Mouse (Mus musculus): ENCODE results near the gene Fbxo24. TPM values are rescaled to one million over a fixed set of nuclear protein-coding genes. Genes with fewer than 3 reads are reported as not detected.

Fbxo24 gene
- polyA plus RNA-seq, 1 experiment from 2014 or later = 0.13 TPM

DNA sequence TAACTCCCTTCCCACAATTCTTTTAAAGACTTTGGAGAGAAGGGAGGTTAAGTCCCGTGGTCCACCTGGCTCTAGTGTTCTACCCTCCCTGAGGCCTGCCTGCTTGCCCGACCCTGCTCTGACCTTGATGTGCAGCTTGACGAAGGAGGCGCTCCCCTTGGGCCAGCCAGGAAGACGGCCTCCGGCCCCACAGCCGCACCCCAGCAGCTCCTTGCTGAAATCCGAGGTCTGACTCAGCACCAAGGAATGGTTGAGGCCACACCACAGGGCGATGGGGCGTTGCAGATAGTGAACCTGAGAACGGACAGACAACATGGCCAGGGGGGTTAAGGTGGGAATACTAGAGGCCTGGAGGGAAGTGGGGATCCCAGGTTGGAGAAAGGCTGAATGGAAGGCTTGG lies 15.3 kb downstream of the Fbxo24 start, which contains the start of gene Pcolce:
Gene Pcolce (minus strand): TSS at position 235 of the 400 bp plus-strand sequence.
- peaks cover 53% of the 10 kb centered on the region for H3K4me1 ChIP-seq
- peak within 1 kb of the TSS; percentile 21 for H3K9ac ChIP-seq
- no peak for ATAC-seq (ENCODE audit: insufficient number of reproducible peaks, insufficient read depth, low FRiP score, low TSS enrichment, low read depth)
- H3K27ac ChIP-seq = peak within 1 kb of the TSS; percentile 99; the same call in 1 of the 2 replicates
- 42% methylated on average over 11 of the region's 11 CpGs for WGBS
- no peak within 1 kb of the TSS for H3K4me3 ChIP-seq
- H3K9me3 ChIP-seq = no peaks in the 10 kb centered on the region
- H3K36me3 ChIP-seq = no peaks in the 10 kb centered on the region
- no peak within 1 kb of the TSS for H3K4me2 ChIP-seq
- H3K27me3 ChIP-seq = no peaks in the 10 kb centered on the region

GRCm38 (mm10) chr5:137613076-137613475 lies 15.7 kb downstream of the Fbxo24 start:
- H3K27ac ChIP-seq = peak overlapping the region; percentile 99; the same call in 1 of the 2 replicates
- peak overlapping the region; percentile 21; the same call in 1 of the 2 replicates for H3K9ac ChIP-seq
- H3K36me3 ChIP-seq = no peaks in the 10 kb centered on the region
- WGBS = 64% methylated on average over 5 of the region's 5 CpGs
- H3K4me1 ChIP-seq = peaks cover 57% of the 10 kb centered on the region
- no peak overlapping the region for H3K4me2 ChIP-seq
- no peak for ATAC-seq (ENCODE audit: insufficient number of reproducible peaks, insufficient read depth, low FRiP score, low TSS enrichment, low read depth)
- no peak overlapping the region for H3K4me3 ChIP-seq
- H3K9me3 ChIP-seq = no peaks in the 10 kb centered on the region
- H3K27me3 ChIP-seq = no peaks in the 10 kb centered on the region

- H3K4me1 ChIP-seq = peaks cover 64% of the 10 kb centered on the region
- H3K9me3 ChIP-seq = no peaks in the 10 kb centered on the region
- ATAC-seq (ENCODE audit: insufficient number of reproducible peaks, insufficient read depth, low FRiP score, low TSS enrichment, low read depth) = peak; percentile 53
- peak overlapping the region; percentile 99 for H3K27ac ChIP-seq
- H3K4me2 ChIP-seq = peak overlapping the region; percentile 72
- H3K9ac ChIP-seq = peak overlapping the region; percentile 68
- 0% methylated on average over 6 of the region's 6 CpGs for WGBS
- peaks cover 18% of the 10 kb centered on the region for H3K36me3 ChIP-seq
- no peaks in the 10 kb centered on the region for H3K27me3 ChIP-seq
- peak overlapping the region; percentile 43 for H3K4me3 ChIP-seq
Measured at GRCm38 (mm10) chr5:137611245-137611602, 17.6 kb downstream of the Fbxo24 start.

- 3% methylated on average over 12 of the region's 12 CpGs for WGBS
- peaks cover 64% of the 10 kb centered on the region for H3K4me1 ChIP-seq
- ATAC-seq (ENCODE audit: insufficient number of reproducible peaks, insufficient read depth, low FRiP score, low TSS enrichment, low read depth) = peak; percentile 56; the same call in 1 of the 2 replicates
Measured at GRCm38 (mm10) chr5:137610548-137611244, 18.1 kb downstream of the Fbxo24 start.

GRCm38 (mm10) chr5:137610056-137610455 lies 18.7 kb downstream of the Fbxo24 start:
- peak overlapping the region; percentile 99 for H3K27ac ChIP-seq
- H3K4me2 ChIP-seq = peak overlapping the region; percentile 72
- peak overlapping the region; percentile 68 for H3K9ac ChIP-seq
- H3K4me1 ChIP-seq = peaks cover 64% of the 10 kb centered on the region
- no peaks in the 10 kb centered on the region for H3K9me3 ChIP-seq
- WGBS = 39% methylated on average over 4 of the region's 4 CpGs
- H3K27me3 ChIP-seq = no peaks in the 10 kb centered on the region
- ATAC-seq (ENCODE audit: insufficient number of reproducible peaks, insufficient read depth, low FRiP score, low TSS enrichment, low read depth) = no peak
- H3K36me3 ChIP-seq = peaks cover 30% of the 10 kb centered on the region
- H3K4me3 ChIP-seq = peak overlapping the region; percentile 43

More at GRCm38 (mm10) chr5:137610548-137611244, 18.1 kb downstream of the Fbxo24 start:
- Histone ChIP-seq H3K27me3 (no peaks in the 10 kb centered on the region), H3K4me3 (peak overlapping the region; percentile 43), H3K9ac (peak overlapping the region; percentile 68), H3K36me3 (peaks cover 24% of the 10 kb centered on the region), H3K27ac (peak overlapping the region; percentile 99), H3K9me3 (no peaks in the 10 kb centered on the region), H3K4me2 (peak overlapping the region; percentile 72)

DNA sequence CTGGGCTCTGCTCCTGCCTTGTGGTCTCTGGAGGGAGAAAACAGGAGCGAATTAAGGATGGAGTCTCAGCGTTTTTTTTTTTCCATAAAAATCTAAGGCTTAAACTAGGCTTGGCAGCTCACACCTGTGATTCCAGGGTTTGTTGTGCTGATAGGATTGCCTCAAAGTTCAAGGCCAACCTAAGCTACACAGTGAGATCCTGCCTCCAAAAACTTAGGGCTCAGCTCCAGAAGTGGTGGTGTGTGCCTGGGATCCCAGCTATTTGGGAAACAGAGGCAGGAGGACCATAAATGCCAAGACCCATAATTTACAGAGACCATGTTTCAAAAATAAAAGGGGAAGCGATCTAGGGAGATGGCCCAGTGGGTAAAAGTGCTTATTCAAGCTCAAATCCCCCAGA lies 19.5 kb downstream of the Fbxo24 start:
- peak overlapping the region; percentile 70; the same call in 1 of the 2 replicates for H3K9ac ChIP-seq
- peaks cover 34% of the 10 kb centered on the region for H3K36me3 ChIP-seq
- no peaks in the 10 kb centered on the region for H3K9me3 ChIP-seq
- no peak for ATAC-seq (ENCODE audit: insufficient number of reproducible peaks, insufficient read depth, low FRiP score, low TSS enrichment, low read depth)
- peak overlapping the region; percentile 43 for H3K4me3 ChIP-seq
- peak overlapping the region; percentile 99 for H3K27ac ChIP-seq
- no peaks in the 10 kb centered on the region for H3K27me3 ChIP-seq
- peak overlapping the region; percentile 72 for H3K4me2 ChIP-seq
- H3K4me1 ChIP-seq = peaks cover 64% of the 10 kb centered on the region
- 45% methylated on average over 3 of the region's 3 CpGs for WGBS

- Histone ChIP-seq H3K36me3 (peaks cover 40% of the 10 kb centered on the region), H3K4me1 (peaks cover 68% of the 10 kb centered on the region), H3K9ac (peak overlapping the region; percentile 70), H3K27ac (peak overlapping the region; percentile 99), H3K4me3 (peak overlapping the region; percentile 43), H3K4me2 (peak overlapping the region; percentile 72), H3K9me3 (no peaks in the 10 kb centered on the region), H3K27me3 (no peaks in the 10 kb centered on the region)
- WGBS = 14% methylated on average over 23 of the region's 23 CpGs
- ATAC-seq (ENCODE audit: insufficient number of reproducible peaks, insufficient read depth, low FRiP score, low TSS enrichment, low read depth) = no peak
Measured at GRCm38 (mm10) chr5:137608654-137609190, 20.1 kb downstream of the Fbxo24 start.

DNA sequence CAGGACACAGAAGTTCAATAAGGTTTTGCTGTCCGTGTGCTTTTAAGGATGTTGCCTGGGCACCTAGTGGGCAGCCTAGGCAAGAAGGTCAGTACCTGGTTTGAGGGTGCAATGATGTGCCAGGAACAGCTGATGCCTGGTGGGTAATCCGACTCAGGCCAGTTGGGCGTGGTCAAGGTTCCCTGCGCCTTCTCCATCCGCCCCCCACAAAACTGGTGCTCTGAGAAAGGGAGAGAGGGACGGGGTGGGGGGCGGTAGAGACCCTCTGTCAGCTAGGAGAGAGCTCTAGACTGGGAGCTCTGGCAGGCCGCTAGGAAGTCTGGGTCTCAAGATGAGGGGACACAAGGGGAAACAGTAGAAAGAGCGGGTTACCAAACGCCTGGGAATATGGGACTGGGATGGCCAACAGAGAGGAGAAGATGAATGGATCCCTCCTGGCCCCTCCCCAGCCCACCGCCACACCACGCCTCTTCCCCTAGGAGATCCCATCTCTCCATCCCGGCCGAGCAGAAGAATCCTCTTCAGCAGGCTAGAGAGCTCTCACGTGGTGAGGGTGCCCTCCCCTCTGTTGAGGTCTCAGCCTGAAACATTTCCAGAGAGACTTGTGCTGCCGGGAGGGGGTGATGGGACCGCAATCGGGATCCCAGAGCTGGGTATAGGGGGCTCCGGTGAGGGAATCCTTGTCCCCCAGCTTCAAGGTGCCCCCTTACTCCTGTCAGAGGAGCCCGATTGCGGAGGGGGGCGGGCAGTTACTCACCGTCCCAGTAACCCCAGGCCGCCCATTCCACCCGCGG lies 20.7 kb downstream of the Fbxo24 start:
- no peak for ATAC-seq (ENCODE audit: insufficient number of reproducible peaks, insufficient read depth, low FRiP score, low TSS enrichment, low read depth)
- Histone ChIP-seq H3K4me3 (peak overlapping the region; percentile 43), H3K36me3 (peaks cover 40% of the 10 kb centered on the region), H3K9ac (peak overlapping the region; percentile 70), H3K4me1 (peaks cover 66% of the 10 kb centered on the region), H3K9me3 (no peaks in the 10 kb centered on the region), H3K27me3 (no peaks in the 10 kb centered on the region), H3K4me2 (peak overlapping the region; percentile 72), H3K27ac (peak overlapping the region; percentile 13; the same call in 1 of the 2 replicates)
- 17% methylated on average over 26 of the region's 26 CpGs for WGBS

DNA sequence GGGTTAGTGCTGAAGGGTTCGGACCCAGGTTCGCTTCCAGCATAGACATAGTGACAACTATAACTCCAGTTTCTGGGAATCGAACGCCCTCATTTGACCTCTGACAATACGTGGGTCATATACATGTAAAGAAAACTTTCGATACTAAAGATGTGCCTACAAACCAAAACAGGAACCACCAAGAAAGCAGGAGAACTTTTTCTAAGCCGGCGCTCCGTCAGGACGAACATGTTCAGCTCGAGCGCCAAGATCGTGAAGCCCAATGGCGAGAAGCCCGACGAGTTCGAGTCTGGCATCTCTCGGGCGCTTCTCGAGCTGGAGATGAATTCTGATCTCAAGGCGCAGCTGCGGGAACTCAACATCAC lies 27.5 kb downstream of the Fbxo24 start:
- peak overlapping the region; percentile 69 for H3K9ac ChIP-seq
- peaks cover 40% of the 10 kb centered on the region for H3K36me3 ChIP-seq
- H3K27ac ChIP-seq = peak overlapping the region; percentile 86; the same call in 1 of the 2 replicates
- peak overlapping the region; percentile 75 for H3K4me3 ChIP-seq
- H3K4me2 ChIP-seq = peak overlapping the region; percentile 97
- H3K9me3 ChIP-seq = no peaks in the 10 kb centered on the region
- under 1% methylated on average over 22 of the region's 22 CpGs for WGBS
- ATAC-seq (ENCODE audit: insufficient number of reproducible peaks, insufficient read depth, low FRiP score, low TSS enrichment, low read depth) = no peak
- H3K27me3 ChIP-seq = no peaks in the 10 kb centered on the region
- H3K4me1 ChIP-seq = peaks cover 33% of the 10 kb centered on the region

GRCm38 (mm10) chr5:137600619-137601364 lies 28.0 kb downstream of the Fbxo24 start, which contains the start of gene Mospd3:
Mospd3 (minus strand) TSS chr5:137601058.
- ATAC-seq (ENCODE audit: insufficient number of reproducible peaks, insufficient read depth, low FRiP score, low TSS enrichment, low read depth) = peak; percentile 87
- Histone ChIP-seq H3K9me3 (no peaks in the 10 kb centered on the region), H3K4me1 (peaks cover 33% of the 10 kb centered on the region), H3K9ac (peak within 1 kb of the TSS; percentile 88), H3K4me3 (peak within 1 kb of the TSS; percentile 75), H3K27ac (peak within 1 kb of the TSS; percentile 86), H3K4me2 (peak within 1 kb of the TSS; percentile 97), H3K36me3 (peaks cover 35% of the 10 kb centered on the region), H3K27me3 (no peaks in the 10 kb centered on the region)
- WGBS = under 1% methylated on average over 41 of the region's 41 CpGs

DNA sequence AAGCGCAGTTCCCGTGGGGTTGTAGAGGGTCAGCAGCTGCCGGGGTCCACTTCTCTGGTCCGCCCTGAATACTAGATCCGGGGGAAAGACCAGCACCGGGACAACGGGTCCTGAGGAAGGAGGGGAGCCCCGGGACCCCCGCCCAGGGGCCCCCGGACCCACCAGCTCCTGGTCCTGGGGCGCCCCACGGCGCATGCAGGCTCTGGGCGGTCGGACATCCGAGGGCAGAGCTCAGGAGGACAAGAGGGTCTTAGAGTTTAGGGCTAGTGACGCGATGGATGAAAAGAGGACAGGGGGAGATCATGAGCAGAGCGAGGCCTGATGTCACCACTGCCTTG lies 28.6 kb downstream of the Fbxo24 start:
- Histone ChIP-seq H3K36me3 (peaks cover 29% of the 10 kb centered on the region), H3K9ac (peak overlapping the region; percentile 88), H3K4me2 (peak overlapping the region; percentile 97), H3K4me3 (peak overlapping the region; percentile 75), H3K4me1 (peaks cover 33% of the 10 kb centered on the region), H3K27ac (peak overlapping the region; percentile 86; the same call in 1 of the 2 replicates), H3K27me3 (no peaks in the 10 kb centered on the region), H3K9me3 (no peaks in the 10 kb centered on the region)
- WGBS = 4% methylated on average over 19 of the region's 19 CpGs
- ATAC-seq (ENCODE audit: insufficient number of reproducible peaks, insufficient read depth, low FRiP score, low TSS enrichment, low read depth) = no peak; the same call in 1 of the 2 replicates

Data from embryonic facial prominence, embryonic 13.5 days (tissue).